Mouse (Mus musculus) small intestine, adult 10 weeks (tissue): ENCODE data around the gene Ddx47. TPM values are rescaled to one million over a fixed set of nuclear protein-coding genes. Genes with fewer than 3 reads are reported as not detected.

Source experiments
- polyA plus RNA-seq: library from polyadenylated mRNA; stranded (reverse); fragments of 350-450 nt; fragmentation: Illumina TruSeq; extraction: RNeasy Lipid Tissue Mini Kit (QIAGEN cat#74804); gene quantifications from one replicate; pipeline ENCODE4 v1.2.3, GENCODE M21; 2014; ENCODE audit warnings: low replicate concordance

Ddx47 gene
- polyA plus RNA-seq = 84.6 TPM

GRCm38 (mm10) chr6:135011048-135011733 is at the start of gene Ddx47:
TSS of gene Ddx47 (plus strand) at chr6:135011612.

GRCm38 (mm10) chr6:134981231-134982062 is 30.0 kb upstream of the Ddx47 start, which contains the start of gene Apold1:
TSS of gene Apold1 (plus strand) at chr6:134981718.

GRCm38 (mm10) chr6:135065236-135065957 is 54.0 kb downstream of the Ddx47 start, which contains the start of gene Gprc5a:
TSS of gene Gprc5a (plus strand) at chr6:135065651.

Other genes with a start within 250 kb of the Ddx47 start
- gene Dusp16, start 219.0 kb upstream of the Ddx47 start, polyA plus RNA-seq = 107 TPM
- gene Crebl2, start 181.5 kb upstream of the Ddx47 start, polyA plus RNA-seq = 25.9 TPM
- 1.5 TPM for gene Gpr19, start 113.0 kb upstream of the Ddx47 start, polyA plus RNA-seq
- gene Cdkn1b, start 91.2 kb upstream of the Ddx47 start, polyA plus RNA-seq = 141 TPM
- gene Apold1, start 29.9 kb upstream of the Ddx47 start, polyA plus RNA-seq = 2.0 TPM
- 3.2 TPM for gene Gprc5a, start 54.0 kb downstream of the Ddx47 start, polyA plus RNA-seq
- not detected for gene Gprc5d, start 106.7 kb downstream of the Ddx47 start, polyA plus RNA-seq
- gene Fam234b, start 186.4 kb downstream of the Ddx47 start, polyA plus RNA-seq = 27.1 TPM
- gene Hebp1, start 186.4 kb downstream of the Ddx47 start, polyA plus RNA-seq = 2.0 TPM
- gene Gsg1, start 242.7 kb downstream of the Ddx47 start, polyA plus RNA-seq = not detected